Mouse (Mus musculus): Measurements from ENCODE around the gene B4galt7. TPM values are rescaled to one million over a fixed set of nuclear protein-coding genes. Genes with fewer than 3 reads are reported as not detected.
A peak's percentile ranks its signal among the peaks of the same experiment; 100 is the strongest.
"Not testable (repeated sequence)": the region's sequence is repeated elsewhere in the genome, so short reads cannot be mapped to it uniquely, and the experiment has no call there.

Gene B4galt7
- polyA plus RNA-seq, 1 experiment from 2014 or later, result 27.7 TPM

- H3K9ac ChIP-seq (ENCODE audit: low read depth, low read length), result peak within 1 kb of the TSS; percentile 90
- no peak within 1 kb of the TSS for H3K27ac ChIP-seq (ENCODE audit: low read depth, low read length)
- DNase-seq (ENCODE audit: low spot score), result peak; percentile 95
- H3K4me1 ChIP-seq (replicated peaks; ENCODE audit: control insufficient read depth, insufficient read depth, low read length), result no peaks in the 10 kb centered on the region; the same call in 1 of the 2 replicates
- peak within 1 kb of the TSS; percentile 99 for H3K4me3 ChIP-seq (ENCODE audit: low read depth, low read length)
- peak within 1 kb of the TSS; percentile 65 for H3K4me2 ChIP-seq (replicated peaks; ENCODE audit: low read depth, low read length)
- no peaks in the 10 kb centered on the region; the same call in 1 of the 2 replicates for H3K36me3 ChIP-seq (ENCODE audit: control insufficient read depth, insufficient read depth, low read length)
- no peaks in the 10 kb centered on the region for H3K27me3 ChIP-seq (ENCODE audit: control insufficient read depth, insufficient read depth, low read length)
- 7% methylated on average over 30 of the region's 30 CpGs for WGBS
- peak; percentile 87 for ATAC-seq (ENCODE audit: low FRiP score)
- no peaks in the 10 kb centered on the region for H3K9me3 ChIP-seq (ENCODE audit: control insufficient read depth, low read length)
These were observed 35.0 kb downstream of the B4galt7 start, which contains the start of gene Ddx46 for GRCm38 (mm10) chr13:55634639-55635127. Gene Ddx46, plus strand, starts transcription at chr13:55635027.

- no peaks in the 10 kb centered on the region; the same call in 1 of the 2 replicates for H3K4me1 ChIP-seq (replicated peaks; ENCODE audit: control insufficient read depth, insufficient read depth, low read length)
- H3K27me3 ChIP-seq (ENCODE audit: control insufficient read depth, insufficient read depth, low read length), result no peaks in the 10 kb centered on the region
- peak; percentile 60; the same call in 1 of the 2 replicates for ATAC-seq (ENCODE audit: low FRiP score)
- peak overlapping the region; percentile 65 for H3K4me2 ChIP-seq (replicated peaks; ENCODE audit: low read depth, low read length)
- no peak for DNase-seq (ENCODE audit: low spot score)
- H3K4me3 ChIP-seq (ENCODE audit: low read depth, low read length), result peak overlapping the region; percentile 99
- peak overlapping the region; percentile 90 for H3K9ac ChIP-seq (ENCODE audit: low read depth, low read length)
- no peaks in the 10 kb centered on the region for H3K9me3 ChIP-seq (ENCODE audit: control insufficient read depth, low read length)
- no peaks in the 10 kb centered on the region; the same call in 1 of the 2 replicates for H3K36me3 ChIP-seq (ENCODE audit: control insufficient read depth, insufficient read depth, low read length)
- under 1% methylated on average over 40 of the region's 40 CpGs for WGBS
- H3K27ac ChIP-seq (ENCODE audit: low read depth, low read length), result no peak overlapping the region
These were observed 35.5 kb downstream of the B4galt7 start for GRCm38 (mm10) chr13:55635146-55635571.

GRCm38 (mm10) chr13:55636185-55636983 is 36.7 kb downstream of the B4galt7 start:
- Histone ChIP-seq H3K4me1 (replicated peaks; ENCODE audit: control insufficient read depth, insufficient read depth, low read length) (no peaks in the 10 kb centered on the region; the same call in 1 of the 2 replicates), H3K36me3 (ENCODE audit: control insufficient read depth, insufficient read depth, low read length) (no peaks in the 10 kb centered on the region; the same call in 1 of the 2 replicates), H3K27ac (ENCODE audit: low read depth, low read length) (no peak overlapping the region), H3K27me3 (ENCODE audit: control insufficient read depth, insufficient read depth, low read length) (no peaks in the 10 kb centered on the region), H3K9me3 (ENCODE audit: control insufficient read depth, low read length) (no peaks in the 10 kb centered on the region), H3K4me2 (replicated peaks; ENCODE audit: low read depth, low read length) (no peak overlapping the region), H3K4me3 (ENCODE audit: low read depth, low read length) (no peak overlapping the region), H3K9ac (ENCODE audit: low read depth, low read length) (no peak overlapping the region)
- 92% methylated on average over 14 of the region's 14 CpGs for WGBS
- no peak for DNase-seq (ENCODE audit: low spot score)
- no peak for ATAC-seq (ENCODE audit: low FRiP score)

GRCm38 (mm10) chr13:55640480-55640879 is 40.8 kb downstream of the B4galt7 start:
- not testable (repeated sequence) for H3K4me3 ChIP-seq (ENCODE audit: low read depth, low read length); H3K4me2 ChIP-seq (replicated peaks; ENCODE audit: low read depth, low read length); H3K27me3 ChIP-seq (ENCODE audit: control insufficient read depth, insufficient read depth, low read length); H3K27ac ChIP-seq (ENCODE audit: low read depth, low read length); H3K36me3 ChIP-seq (ENCODE audit: control insufficient read depth, insufficient read depth, low read length); ATAC-seq (ENCODE audit: low FRiP score); H3K9ac ChIP-seq (ENCODE audit: low read depth, low read length); H3K9me3 ChIP-seq (ENCODE audit: control insufficient read depth, low read length); H3K4me1 ChIP-seq (replicated peaks; ENCODE audit: control insufficient read depth, insufficient read depth, low read length)
- DNase-seq (ENCODE audit: low spot score), result peak; percentile 90
- WGBS, result 67% methylated on average over 8 of the region's 8 CpGs

- no peak overlapping the region for H3K4me3 ChIP-seq (ENCODE audit: low read depth, low read length)
- whole genome bisulfite sequencing, result 87% methylated on average over 2 of the region's 2 CpGs
- ATAC-seq (ENCODE audit: low FRiP score) (no peak), DNase-seq (ENCODE audit: low spot score) (peak; percentile 56)
- H3K9me3 ChIP-seq (ENCODE audit: control insufficient read depth, low read length), result no peaks in the 10 kb centered on the region
- peaks cover 15% of the 10 kb centered on the region for H3K36me3 ChIP-seq (ENCODE audit: control insufficient read depth, insufficient read depth, low read length)
- no peaks in the 10 kb centered on the region for H3K4me1 ChIP-seq (replicated peaks; ENCODE audit: control insufficient read depth, insufficient read depth, low read length)
- no peaks in the 10 kb centered on the region for H3K27me3 ChIP-seq (ENCODE audit: control insufficient read depth, insufficient read depth, low read length)
- H3K9ac ChIP-seq (ENCODE audit: low read depth, low read length), result no peak overlapping the region
- H3K4me2 ChIP-seq (replicated peaks; ENCODE audit: low read depth, low read length), result no peak overlapping the region
- H3K27ac ChIP-seq (ENCODE audit: low read depth, low read length), result no peak overlapping the region
These were observed 44.8 kb downstream of the B4galt7 start for GRCm38 (mm10) chr13:55644525-55644924.

- WGBS, result 92% methylated on average over 12 of the region's 12 CpGs
- peaks cover 29% of the 10 kb centered on the region for H3K36me3 ChIP-seq (ENCODE audit: control insufficient read depth, insufficient read depth, low read length)
- no peaks in the 10 kb centered on the region for H3K4me1 ChIP-seq (replicated peaks; ENCODE audit: control insufficient read depth, insufficient read depth, low read length)
These were observed 50.4 kb downstream of the B4galt7 start for GRCm38 (mm10) chr13:55650098-55650497.

GRCm38 (mm10) chr13:55650980-55651379 is 51.3 kb downstream of the B4galt7 start:
- H3K9ac ChIP-seq (ENCODE audit: low read depth, low read length), result no peak overlapping the region
- H3K4me3 ChIP-seq (ENCODE audit: low read depth, low read length), result no peak overlapping the region
- ATAC-seq (ENCODE audit: low FRiP score) (no peak), DNase-seq (ENCODE audit: low spot score) (no peak)
- no peaks in the 10 kb centered on the region for H3K9me3 ChIP-seq (ENCODE audit: control insufficient read depth, low read length)
- H3K4me1 ChIP-seq (replicated peaks; ENCODE audit: control insufficient read depth, insufficient read depth, low read length), result no peaks in the 10 kb centered on the region
- H3K36me3 ChIP-seq (ENCODE audit: control insufficient read depth, insufficient read depth, low read length), result peaks cover 24% of the 10 kb centered on the region
- WGBS, result 96% methylated on average over 6 of the region's 6 CpGs
- no peak overlapping the region for H3K27ac ChIP-seq (ENCODE audit: low read depth, low read length)
- H3K27me3 ChIP-seq (ENCODE audit: control insufficient read depth, insufficient read depth, low read length), result no peaks in the 10 kb centered on the region
- H3K4me2 ChIP-seq (replicated peaks; ENCODE audit: low read depth, low read length), result no peak overlapping the region

More at GRCm38 (mm10) chr13:55650098-55650497, 50.4 kb downstream of the B4galt7 start:
- Histone ChIP-seq H3K4me3 (ENCODE audit: low read depth, low read length) (no peak overlapping the region), H3K9ac (ENCODE audit: low read depth, low read length) (no peak overlapping the region), H3K9me3 (ENCODE audit: control insufficient read depth, low read length) (no peaks in the 10 kb centered on the region), H3K27me3 (ENCODE audit: control insufficient read depth, insufficient read depth, low read length) (no peaks in the 10 kb centered on the region), H3K27ac (ENCODE audit: low read depth, low read length) (no peak overlapping the region), H3K4me2 (replicated peaks; ENCODE audit: low read depth, low read length) (no peak overlapping the region)
- ATAC-seq (ENCODE audit: low FRiP score), result no peak
- no peak for DNase-seq (ENCODE audit: low spot score)
